12 mouse cellular contexts compared by ENCODE assay signal in genomic region chr11:107223169-107223561, GRCm38 (mm10). TPM values are rescaled to one million over a fixed set of nuclear protein-coding genes. Genes with fewer than 3 reads are reported as not detected.
DNase-seq lines count a peak whose midpoint lies in the region; ATAC-seq and TF ChIP-seq lines count a peak whose summit lies in the region.
"Had no signal": no experiment of that assay in that cellular context is flagged by ENCODE, and none has a peak within 500 bp of the region (broad histone marks: within the 10 kb centered on the region; RNA-seq: fewer than 3 reads in every experiment).

No protein-coding gene starts in this region.

- H3K36me3 ChIP-seq in heart, adult 2 months (ENCODE audit: control insufficient read depth, insufficient read depth, low read length): peaks cover 8% of the 10 kb centered on the region; the same call in 1 of the 2 replicates
- 0 out of 2 replicates have a peak, but pooled peaks cover 2% of the 10 kb centered on the region for H3K36me3 ChIP-seq in heart, embryonic 11.5 days (ENCODE audit: control insufficient read depth, insufficient read depth, low read length)
- no peaks in the 10 kb centered on the region for H3K36me3 ChIP-seq in thymus, adult 2 months (ENCODE audit: control insufficient read depth, insufficient read depth, low read length)

- no peak overlapping the region for H3K4me3 ChIP-seq in heart, adult 2 months
- H3K4me3 ChIP-seq in heart, embryonic 11.5 days (ENCODE audit: low read depth, low read length): no peak overlapping the region
- H3K4me3 ChIP-seq in layer of hippocampus, adult 2 months: no peak overlapping the region
- no peak overlapping the region for H3K4me3 ChIP-seq in thymus, adult 2 months (ENCODE audit: control insufficient read depth, insufficient read depth, low read length)
- H3K4me3 ChIP-seq: heart, embryonic 10.5 days; liver, embryonic 12.5 days; neural tube, embryonic 13.5 days had no signal

- H3K79me2 ChIP-seq in heart, adult 2 months (replicated peaks; ENCODE audit: control insufficient read depth, insufficient read depth, low read length): no peaks in the 10 kb centered on the region

- ATAC-seq in heart, embryonic 11.5 days (replicated peaks; ENCODE audit: insufficient number of reproducible peaks, low FRiP score, low TSS enrichment): no peak
- ATAC-seq: liver, embryonic 12.5 days had no signal

- intact Hi-C loops in heart, adult 2 months (cut with DNase I): loop anchor here (5.0 kb wide), 1 partner anchor 34 kb away; no protein-coding TSS in a partner anchor

- TF ChIP-seq POLR2A in heart, adult 2 months (IDR thresholded peaks at IDR 0.05; ENCODE audit: insufficient read depth, low read depth, low read length): no peak
- no peak for TF ChIP-seq POLR2A in thymus, adult 2 months (IDR thresholded peaks at IDR 0.05; ENCODE audit: control insufficient read depth, extremely low read depth, insufficient read depth, low read length, poor library complexity)

- peak; percentile 44 for TF ChIP-seq CTCF in heart, adult 2 months (IDR thresholded peaks at IDR 0.05)
- TF ChIP-seq CTCF in layer of hippocampus, adult 2 months (conservative IDR thresholded peaks at IDR 0.05): peak; percentile 57
- TF ChIP-seq CTCF in thymus, adult 2 months (IDR thresholded peaks at IDR 0.05; ENCODE audit: borderline replicate concordance, control insufficient read depth, extremely low read depth, insufficient read depth, low read length, poor library complexity): no peak

- no peak for TF ChIP-seq EP300 in heart, adult 2 months (IDR thresholded peaks at IDR 0.05; ENCODE audit: insufficient read depth, low read depth, low read length)

- H3K4me1 ChIP-seq in heart, adult 2 months (ENCODE audit: control insufficient read depth, insufficient read depth, low read length): peaks cover 7% of the 10 kb centered on the region
- peaks cover 18% of the 10 kb centered on the region for H3K4me1 ChIP-seq in heart, embryonic 11.5 days (ENCODE audit: control insufficient read depth, insufficient read depth, low read length)
- H3K4me1 ChIP-seq in thymus, adult 2 months (replicated peaks; ENCODE audit: control insufficient read depth, insufficient read depth, low read length): no peaks in the 10 kb centered on the region
- H3K4me1 ChIP-seq: liver, embryonic 12.5 days had no signal

- no peak overlapping the region for H3K9ac ChIP-seq in heart, adult 2 months (ENCODE audit: low read depth, low read length)
- no peak overlapping the region for H3K9ac ChIP-seq in heart, embryonic 11.5 days (ENCODE audit: low read depth, low read length)
- H3K9ac ChIP-seq: liver, embryonic 12.5 days; neural tube, embryonic 13.5 days had no signal

- no peaks in the 10 kb centered on the region for H3K27me3 ChIP-seq in heart, adult 2 months (ENCODE audit: control insufficient read depth, insufficient read depth, low read length)
- H3K27me3 ChIP-seq in heart, embryonic 11.5 days (ENCODE audit: control insufficient read depth, insufficient read depth, low read length): no peaks in the 10 kb centered on the region
- no peaks in the 10 kb centered on the region for H3K27me3 ChIP-seq in thymus, adult 2 months (ENCODE audit: control insufficient read depth, insufficient read depth, low read length)
- H3K27me3 ChIP-seq: liver, embryonic 12.5 days; neural tube, embryonic 13.5 days had no signal

- no peaks in the 10 kb centered on the region for H3K9me3 ChIP-seq in heart, embryonic 11.5 days (replicated peaks; ENCODE audit: control insufficient read depth, low read length)
- H3K9me3 ChIP-seq: liver, embryonic 12.5 days; neural tube, embryonic 13.5 days had no signal

- no peak for DNase-seq in heart, adult 2 months
- no peak for DNase-seq in layer of hippocampus, adult 2 months (ENCODE audit: low spot score in 2 of 2)
- no peak for DNase-seq in layer of hippocampus, adult 9-10 months (ENCODE audit: low spot score)
- DNase-seq in thymus, adult 2 months: peak; percentile 16
- no peak for DNase-seq in thymus, postnatal 0 days (ENCODE audit: low spot score)
- DNase-seq in thymus, postnatal 36 days: peak; percentile 5 to 9
- no peak for DNase-seq in c-Kit-positive CD71-positive TER-119-positive erythroid progenitor cells, embryonic 14.5 days (ENCODE audit: low spot score)
- DNase-seq: cerebellum, adult 8-10 months had no signal

- H3K27ac ChIP-seq in heart, adult 2 months: no peak overlapping the region
- no peak overlapping the region for H3K27ac ChIP-seq in heart, embryonic 11.5 days (ENCODE audit: low read depth, low read length)
- peak overlapping the region; percentile 4; the same call in 1 of the 2 replicates for H3K27ac ChIP-seq in layer of hippocampus, adult 2 months
- no peak overlapping the region for H3K27ac ChIP-seq in thymus, adult 2 months (ENCODE audit: control insufficient read depth, insufficient read depth, low read length)
- H3K27ac ChIP-seq: liver, embryonic 12.5 days; neural tube, embryonic 13.5 days had no signal

- 76% methylated on average over 1 of the region's 1 CpGs for WGBS in heart, adult 2 months
- WGBS in heart, embryonic 11.5 days (ENCODE audit: insufficient replicate concordance): 74% methylated on average over 1 of the region's 1 CpGs
- WGBS in thymus, adult 2 months: 81% methylated on average over 1 of the region's 1 CpGs

- no peak overlapping the region for H3K4me2 ChIP-seq in heart, embryonic 11.5 days
- H3K4me2 ChIP-seq: liver, embryonic 12.5 days; neural tube, embryonic 13.5 days had no signal

RNA-seq across cellular contexts. Expression of gene Nol11, which starts 34.0 kb away (rescaled TPM):
- 10 to 100 TPM; 18.3 to 18.6 TPM for total RNA-seq in heart, adult 2 months (2021)
- polyA plus RNA-seq in heart, adult 2 months (2012; rRNA removed): 8.2 and 13.9 TPM in 2 replicates
- polyA plus RNA-seq in heart, embryonic 11.5 days (2014; fragmentation: Nextera tagmentation; extraction: Ambion mirVana): 48.8 and 50.0 TPM in 2 replicates
- total RNA-seq in layer of hippocampus, adult 2 months (2021): 10 to 100 TPM; 25.9 to 26.4 TPM
- 11.7 and 12.8 TPM in 2 replicates for polyA plus RNA-seq in thymus, adult 2 months (2012; rRNA removed)
- 41.5 and 46.1 TPM in 2 replicates for polyA plus RNA-seq in thymus, postnatal 0 days (2015; fragmentation: Nextera tagmentation; extraction: Ambion mirVana)

Comparison
In these comparisons a context has a peak if more than half of its experiments do, and no peak if none do; other contexts are left out.
1. DNase-seq: peak in thymus, adult 2 months (single experiment) and thymus, postnatal 36 days (2 of 2); none in heart, adult 2 months (0 of 2), layer of hippocampus, adult 2 months (0 of 2), layer of hippocampus, adult 9-10 months (single experiment), thymus, postnatal 0 days (single experiment) and c-Kit-positive CD71-positive TER-119-positive erythroid progenitor cells, embryonic 14.5 days (single experiment).